Mouse (Mus musculus): Measurements from ENCODE around the gene S100a4.

DNA sequence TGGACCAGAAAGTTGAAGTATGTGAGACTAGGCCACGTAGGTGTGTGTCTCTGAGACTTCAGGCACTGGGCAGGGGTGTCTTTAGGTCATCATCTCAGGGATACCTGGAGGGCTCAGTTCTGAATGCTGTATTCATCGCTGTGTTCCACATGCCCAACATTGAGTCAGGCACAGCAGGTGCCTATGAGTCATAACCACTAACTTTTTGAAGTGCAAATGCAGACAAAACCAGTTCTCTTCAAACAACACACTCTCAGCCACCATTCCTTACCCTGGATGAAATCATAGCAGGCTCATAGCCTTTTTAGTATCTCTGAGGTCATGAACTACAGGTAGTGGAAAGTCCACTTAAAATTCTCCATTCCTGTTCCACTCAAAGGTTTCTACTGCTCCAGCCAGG, 25.7 kb downstream of the S100a4 start:
- TF ChIP-seq GATA1 (IDR thresholded peaks at IDR 0.05; ENCODE audit: low read length) (no peak), TAL1 (IDR thresholded peaks at IDR 0.05; ENCODE audit: low read length) (no peak)
